Mouse (Mus musculus) MEL (cell line): ENCODE results near the gene Pcsk4.
A peak's percentile ranks its signal among the peaks of the same experiment; 100 is the strongest.

Source experiments
- CHD2 ChIP-seq: IDR thresholded peaks from 2 replicates; pipeline ENCODE4 v1.6.1; 2011; ENCODE audit warnings: low read length, improper control_type of control experiment
- CTCF ChIP-seq, 3 experiments: IDR thresholded peaks in 2 of 3; conservative IDR thresholded peaks in 1 of 3; 2 replicates each; pipeline ENCODE4 v1.5.1; 2011 to 2012; ENCODE audit warnings: low read length in 3 of 3, low read depth in 2 of 3, mild to moderate bottlenecking in 2 of 3, improper control_type of control experiment in 1 of 3, inconsistent platforms in 1 of 3, mixed read lengths in 1 of 3, moderate library complexity in 1 of 3; ENCODE audit not compliant: control insufficient read depth in 1 of 3, insufficient read depth in 1 of 3, poor library complexity in 1 of 3, severe bottlenecking in 1 of 3
- EP300 ChIP-seq, 2 experiments: IDR thresholded peaks; 2 replicates each; pipeline ENCODE4 v1.6.1; 2011; ENCODE audit warnings: improper control_type of control experiment in 2 of 2, low read length in 2 of 2, low read depth in 1 of 2, mild to moderate bottlenecking in 1 of 2
- MXI1 ChIP-seq: IDR thresholded peaks from 2 replicates; pipeline ENCODE4 v1.6.1; 2011; ENCODE audit warnings: mild to moderate bottlenecking, low read depth, low read length, improper control_type of control experiment
- USF1 ChIP-seq: IDR thresholded peaks from 2 replicates; pipeline ENCODE4 v1.6.1; 2014; ENCODE audit warnings: low read depth, mild to moderate bottlenecking, inconsistent platforms, low read length, improper control_type of control experiment, moderate library complexity
- ZKSCAN1 ChIP-seq: IDR thresholded peaks from 2 replicates; pipeline ENCODE4 v1.6.1; 2012; ENCODE audit warnings: low read depth, mild to moderate bottlenecking, inconsistent platforms, low read length, improper control_type of control experiment, moderate library complexity

DNA sequence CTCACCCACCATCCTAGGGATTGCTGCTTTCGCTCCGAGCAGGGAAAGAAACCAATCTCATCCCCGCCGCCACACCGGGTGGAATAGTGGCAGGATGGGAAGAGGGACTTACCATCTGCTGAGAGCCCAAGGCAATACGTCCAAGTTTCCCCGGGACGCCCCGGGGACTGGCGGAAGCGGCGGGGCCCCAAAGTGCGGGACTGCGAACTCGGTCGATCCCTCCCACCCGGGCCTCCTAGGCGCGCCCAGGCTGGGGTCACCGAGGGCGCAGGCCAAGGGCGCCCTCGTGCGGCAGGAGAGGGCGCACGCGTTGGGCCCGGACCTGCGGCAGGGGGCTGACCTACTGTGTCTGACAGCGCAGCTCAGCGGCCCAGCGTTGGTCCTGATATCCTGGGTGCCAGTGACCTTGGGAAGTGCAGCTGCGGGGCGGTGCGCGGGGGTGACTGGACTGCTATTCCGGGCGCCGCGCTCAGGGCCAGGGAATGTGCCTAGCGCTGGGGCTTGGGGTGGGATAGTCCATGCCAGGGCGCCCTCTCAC, 19.0 kb upstream of the Pcsk4 start, which contains the start of gene Adamtsl5:
- no peak for TF ChIP-seq USF1
- no peak for TF ChIP-seq EP300 (IDR thresholded peaks at IDR 0.05; ENCODE audit: low read depth in 1 of 2, low read length in 2 of 2)
- TF ChIP-seq MXI1, result 0 out of 2 replicates have a peak, but pooled peaks have one; percentile 29
- TF ChIP-seq ZKSCAN1, result no peak
- no peak for TF ChIP-seq CHD2
- peak; percentile 58 to 95 (median 92); a peak in 5 of 6 replicates for TF ChIP-seq CTCF (IDR thresholded peaks at IDR 0.05 in 2 of 3, conservative IDR thresholded peaks at IDR 0.05 in 1 of 3; ENCODE audit: control insufficient read depth in 1 of 3, insufficient read depth in 1 of 3, low read depth in 2 of 3, low read length in 3 of 3, poor library complexity in 1 of 3, severe bottlenecking in 1 of 3)
